Mouse (Mus musculus): Measurements from ENCODE around the gene Dpf2.
"Not testable (repeated sequence)": the region's sequence is repeated elsewhere in the genome, so short reads cannot be mapped to it uniquely, and the experiment has no call there.

Gene Dpf2

GRCm38 (mm10) chr19:5894002-5894678 is 18.7 kb downstream of the Dpf2 start, which contains the start of gene Tigd3:
Gene Tigd3 (minus strand): TSS chr19:5894149.
- peak; percentile 94 to 98 for DNase-seq (ENCODE audit: inconsistent age in 2 of 2, low spot score in 1 of 2)

- DNase-seq (ENCODE audit: inconsistent age in 2 of 2, low spot score in 1 of 2) = no peak
These were observed 19.4 kb downstream of the Dpf2 start for GRCm38 (mm10) chr19:5893282-5894001.

- DNase-seq (ENCODE audit: inconsistent age in 2 of 2, low spot score in 1 of 2) = no peak
These were observed 20.1 kb downstream of the Dpf2 start for GRCm38 (mm10) chr19:5892735-5893134.

- no peak for DNase-seq (ENCODE audit: inconsistent age in 2 of 2, low spot score in 1 of 2)
These were observed 20.5 kb downstream of the Dpf2 start for GRCm38 (mm10) chr19:5892262-5892661.

- DNase-seq (ENCODE audit: inconsistent age in 2 of 2, low spot score in 1 of 2) = no peak
These were observed 21.1 kb downstream of the Dpf2 start for GRCm38 (mm10) chr19:5891521-5892258.

- no peak for DNase-seq (ENCODE audit: inconsistent age in 2 of 2, low spot score in 1 of 2)
These were observed 23.6 kb downstream of the Dpf2 start for GRCm38 (mm10) chr19:5889211-5889610.

GRCm38 (mm10) chr19:5887234-5887815 is 25.5 kb downstream of the Dpf2 start:
- DNase-seq (ENCODE audit: inconsistent age in 2 of 2, low spot score in 1 of 2) = no peak

- peak in 1 of 2 experiments; percentile 68 for DNase-seq (ENCODE audit: inconsistent age in 2 of 2, low spot score in 1 of 2)
These were observed 27.0 kb downstream of the Dpf2 start for GRCm38 (mm10) chr19:5885838-5886237.

GRCm38 (mm10) chr19:5883935-5884334 is 28.9 kb downstream of the Dpf2 start:
- no peak for DNase-seq (ENCODE audit: inconsistent age in 2 of 2, low spot score in 1 of 2)

- DNase-seq (ENCODE audit: inconsistent age in 2 of 2, low spot score in 1 of 2) = not testable (repeated sequence)
These were observed 30.7 kb downstream of the Dpf2 start for GRCm38 (mm10) chr19:5882079-5882478.

GRCm38 (mm10) chr19:5881155-5881554 is 31.7 kb downstream of the Dpf2 start:
- no peak for DNase-seq (ENCODE audit: inconsistent age in 2 of 2, low spot score in 1 of 2)

- no peak for DNase-seq (ENCODE audit: inconsistent age in 2 of 2, low spot score in 1 of 2)
These were observed 33.1 kb downstream of the Dpf2 start for GRCm38 (mm10) chr19:5879735-5880134.

GRCm38 (mm10) chr19:5878916-5879315 is 33.9 kb downstream of the Dpf2 start:
- DNase-seq (ENCODE audit: inconsistent age in 2 of 2, low spot score in 1 of 2) = peak; percentile 78 to 84

- peak in 1 of 2 experiments; percentile 88 for DNase-seq (ENCODE audit: inconsistent age in 2 of 2, low spot score in 1 of 2)
These were observed 34.5 kb downstream of the Dpf2 start for GRCm38 (mm10) chr19:5878362-5878722.

GRCm38 (mm10) chr19:5877618-5878361 is 35.0 kb downstream of the Dpf2 start, which contains the start of gene Slc25a45:
Gene Slc25a45 (plus strand): TSS chr19:5877808.
- peak; percentile 89 to 96 for DNase-seq (ENCODE audit: inconsistent age in 2 of 2, low spot score in 1 of 2)

GRCm38 (mm10) chr19:5874969-5875480 is 37.8 kb downstream of the Dpf2 start, which contains the start of gene Frmd8:
Gene Frmd8 (minus strand): TSS chr19:5875274.
- peak; percentile 95 to 98 for DNase-seq (ENCODE audit: inconsistent age in 2 of 2, low spot score in 1 of 2)

- DNase-seq (ENCODE audit: inconsistent age in 2 of 2, low spot score in 1 of 2) = peak in 1 of 2 experiments; percentile 61
These were observed 38.3 kb downstream of the Dpf2 start for GRCm38 (mm10) chr19:5874391-5874968.

- DNase-seq (ENCODE audit: inconsistent age in 2 of 2, low spot score in 1 of 2) = no peak
These were observed 39.8 kb downstream of the Dpf2 start for GRCm38 (mm10) chr19:5872931-5873556.

- DNase-seq (ENCODE audit: inconsistent age in 2 of 2, low spot score in 1 of 2) = peak in 1 of 2 experiments; percentile 33
These were observed 40.3 kb downstream of the Dpf2 start for GRCm38 (mm10) chr19:5872528-5872927.
